Mouse (Mus musculus) left cerebral cortex, postnatal 10 days (tissue): Measurements from ENCODE around the gene Naa16. TPM values are rescaled to one million over a fixed set of nuclear protein-coding genes. Genes with fewer than 3 reads are reported as not detected.

Experiments used
- DNase-seq, 2 experiments: peaks; one replicate each; pipeline ENCODE4 v3.0.0; 2021 to 2022; ENCODE audit warnings: low spot score in 2 of 2, mixed read lengths in 1 of 2; ENCODE audit errors: extremely low spot score in 1 of 2
- intact Hi-C: fragments of 180-260 bp; cut with DNase I; formaldehyde crosslinking; loops from one replicate; pipeline ENCODE4 v1.15.1; 2025
- total RNA-seq, 2 experiments: library from RNA; stranded (reverse); gene quantifications; 2 replicates each; pipeline ENCODE4 v1.2.3; 2021

Naa16 gene
- total RNA-seq, 2 experiments from 2014 or later: 10.7 to 11.2 TPM

DNA sequence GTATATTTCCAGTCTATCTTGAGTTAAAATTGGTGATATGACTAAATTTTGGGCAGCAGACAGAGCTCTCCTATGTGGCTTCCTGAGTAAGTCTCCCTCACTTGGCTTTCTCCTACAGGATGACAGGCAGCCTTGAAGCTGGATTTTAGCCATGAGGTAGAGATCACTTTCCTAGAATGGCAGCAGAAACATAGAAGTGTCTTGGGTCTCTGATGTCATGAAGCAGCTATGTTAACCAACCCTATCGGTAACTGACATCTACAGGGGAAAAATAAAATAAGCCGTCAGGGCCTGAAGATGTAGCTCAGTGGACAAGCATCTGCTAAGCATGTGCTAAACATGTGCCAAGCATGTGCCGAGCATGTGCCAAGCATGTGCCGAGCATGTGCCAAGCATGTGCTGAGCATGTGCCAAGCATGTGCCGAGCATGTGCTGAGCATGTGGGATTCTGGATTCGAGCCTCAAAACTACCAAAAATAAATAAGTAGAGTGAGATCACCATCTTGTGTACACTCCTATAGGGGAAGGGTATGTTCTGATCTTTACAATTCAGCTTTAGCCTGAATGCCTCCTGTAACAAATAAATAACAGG, 85.6 kb downstream of the Naa16 start:
- no peak for DNase-seq
- intact Hi-C loops: loop anchor here (5.0 kb wide), 1 partner anchor 183 kb away; no protein-coding TSS in a partner anchor

DNA sequence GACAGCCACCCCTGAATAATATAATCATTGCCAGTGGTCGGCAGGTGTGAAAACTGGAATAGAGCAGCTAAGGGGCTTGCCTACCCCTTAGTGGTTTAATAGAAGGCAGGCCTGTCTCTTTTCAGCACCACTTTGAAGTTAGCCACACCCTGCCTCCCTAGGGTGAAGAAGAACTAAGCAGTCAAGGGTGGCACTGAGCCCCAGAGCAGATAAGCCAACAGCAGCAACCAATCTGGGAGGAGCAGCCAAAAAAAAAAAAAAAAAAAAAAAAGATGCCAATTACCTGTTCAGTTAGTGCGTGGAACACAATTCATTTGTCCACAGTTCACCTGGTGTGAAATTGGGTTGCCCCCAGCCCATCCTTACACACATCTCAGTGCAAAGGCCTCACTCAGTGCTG, 87.4 kb downstream of the Naa16 start:
- no peak for DNase-seq
- intact Hi-C loops: no loop called here

DNA sequence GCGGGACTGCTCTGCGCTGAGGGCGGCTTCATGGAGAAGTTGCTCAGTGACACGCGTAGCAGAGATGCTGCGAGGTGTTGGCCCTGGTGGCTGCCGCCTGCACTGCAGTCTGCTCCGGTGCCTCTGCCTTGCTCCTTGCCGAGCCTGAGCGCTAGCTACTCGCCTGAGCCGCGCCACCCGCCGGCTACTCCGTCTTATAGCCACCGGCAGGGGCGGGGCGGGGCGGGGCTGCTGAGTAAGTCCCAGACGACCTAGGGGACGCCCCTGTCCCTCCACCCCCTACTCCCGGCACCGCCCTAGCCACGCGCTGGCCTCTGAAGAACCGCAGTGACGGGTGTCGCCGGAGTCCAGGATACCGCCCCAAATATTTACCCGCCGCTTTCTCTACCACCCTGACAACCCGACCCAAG, 89.1 kb downstream of the Naa16 start, which contains the start of gene Rgcc:
Gene Rgcc (minus strand): TSS at position 180 of the 410 bp plus-strand sequence.
- peak; percentile 91 to 96 for DNase-seq
- intact Hi-C loops: loop anchor here (1.0 kb wide), 1 partner anchor 98 kb away; no protein-coding TSS in a partner anchor

DNA sequence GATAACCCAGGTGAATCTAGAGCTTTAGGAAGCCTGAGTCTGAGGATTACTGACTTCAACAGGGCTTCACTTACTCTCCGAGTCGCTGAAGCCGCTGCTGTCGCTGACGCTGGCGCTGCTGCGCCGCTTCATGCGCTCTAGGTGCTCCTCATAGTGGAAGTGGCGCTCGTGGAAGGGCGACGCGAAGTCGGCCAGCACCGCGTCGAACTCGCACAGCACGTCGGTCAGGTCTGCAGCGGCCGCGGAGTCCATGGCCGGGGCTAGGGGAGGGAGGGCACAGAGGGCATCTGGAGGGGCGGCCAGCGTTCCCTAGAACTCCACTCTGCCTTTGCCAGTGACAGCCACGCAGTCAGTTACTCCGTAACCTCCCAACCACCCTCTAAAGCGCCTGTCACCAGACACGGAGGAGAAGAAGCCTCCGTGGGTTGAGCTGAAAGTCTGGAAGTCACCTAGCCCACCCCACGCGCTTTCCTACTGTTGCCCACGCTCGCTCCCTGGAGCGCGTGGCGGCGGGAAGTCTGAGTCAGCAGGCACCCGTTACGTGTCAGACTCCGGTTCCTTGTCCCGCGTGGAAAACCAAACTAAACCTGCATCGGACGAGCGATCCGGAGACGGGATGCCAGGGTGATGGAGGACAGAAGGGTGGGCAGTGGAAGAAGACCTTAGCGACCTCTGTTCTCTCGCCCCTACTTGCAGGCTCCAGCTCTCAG, 89.8 kb downstream of the Naa16 start:
- DNase-seq: peak in 1 of 2 experiments; percentile 56
- intact Hi-C loops: loop anchor here (1.0 kb wide), 1 partner anchor 97 kb away; no protein-coding TSS in a partner anchor

DNA sequence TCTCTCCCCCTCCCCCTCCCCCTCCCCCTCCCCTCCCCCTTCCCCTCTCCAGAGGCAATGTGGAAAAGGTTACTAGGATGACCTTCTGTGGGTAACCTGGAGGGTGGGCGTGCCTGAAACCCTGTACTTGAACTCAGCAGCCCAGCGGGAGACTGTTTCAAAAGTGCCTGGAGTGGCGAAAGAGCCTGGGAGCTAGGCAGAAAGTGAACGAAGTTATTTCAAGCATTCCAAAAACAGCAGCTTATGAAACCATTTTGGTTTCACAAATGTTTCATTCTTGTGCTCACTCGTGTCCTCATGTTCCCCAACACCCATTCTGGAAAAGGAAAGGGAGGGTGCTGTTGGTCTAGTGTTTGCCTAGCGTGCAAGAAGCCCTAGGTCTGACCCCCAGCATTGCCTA, 90.8 kb downstream of the Naa16 start:
- DNase-seq: peak; percentile 49 to 53
- intact Hi-C loops: no loop called here

DNA sequence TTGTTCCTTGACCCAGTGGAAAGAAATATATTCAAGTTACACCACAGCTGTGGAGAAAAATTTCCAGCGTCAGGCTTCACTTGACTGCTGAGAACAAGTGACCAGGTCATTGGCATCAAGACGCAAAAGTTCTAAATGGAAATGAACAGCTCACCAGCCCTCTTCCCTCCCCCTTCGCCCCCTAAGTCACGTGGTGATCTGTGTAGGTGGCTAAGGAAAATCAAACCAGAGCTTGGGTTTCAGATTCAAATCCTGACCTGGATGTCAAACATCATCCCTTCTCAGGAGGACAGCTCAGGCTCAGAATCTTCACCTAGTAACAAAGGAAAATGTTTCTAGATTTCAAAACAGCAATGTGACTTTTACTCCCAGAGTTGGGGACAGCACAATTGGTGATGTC, 91.3 kb downstream of the Naa16 start:
- intact Hi-C loops: no loop called here
- no peak for DNase-seq

DNA sequence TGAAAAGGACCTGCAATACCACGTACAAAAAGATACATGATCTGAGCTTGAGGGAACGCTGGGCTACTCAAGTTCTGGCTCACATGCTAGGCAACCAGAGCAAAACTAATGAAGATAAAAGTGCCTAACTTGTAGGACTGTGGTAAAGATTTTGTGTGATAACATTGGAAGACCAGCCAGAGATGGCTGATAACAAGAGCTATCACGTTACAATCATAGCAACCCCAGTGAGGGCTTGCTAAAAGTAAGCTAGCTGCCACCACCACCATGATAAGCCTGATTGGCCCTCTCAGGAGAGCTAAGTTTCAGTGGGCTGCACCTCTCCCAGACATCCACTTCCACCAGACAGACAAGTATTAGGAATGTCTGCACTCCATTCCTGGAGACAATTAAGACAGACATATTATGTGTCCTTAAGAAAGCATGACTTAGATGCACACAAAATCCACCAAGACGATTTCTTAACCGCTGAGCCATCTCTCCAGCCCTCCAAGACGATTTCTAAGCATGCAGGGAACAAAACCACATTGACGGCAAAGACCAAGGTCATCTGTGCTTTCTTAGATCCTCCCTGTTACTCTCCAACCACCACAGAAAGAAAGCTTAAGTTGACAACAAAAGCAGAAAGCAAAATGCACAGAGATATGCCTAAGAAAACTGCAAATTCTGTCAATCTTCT, 92.1 kb downstream of the Naa16 start:
- intact Hi-C loops: no loop called here
- DNase-seq: no peak

DNA sequence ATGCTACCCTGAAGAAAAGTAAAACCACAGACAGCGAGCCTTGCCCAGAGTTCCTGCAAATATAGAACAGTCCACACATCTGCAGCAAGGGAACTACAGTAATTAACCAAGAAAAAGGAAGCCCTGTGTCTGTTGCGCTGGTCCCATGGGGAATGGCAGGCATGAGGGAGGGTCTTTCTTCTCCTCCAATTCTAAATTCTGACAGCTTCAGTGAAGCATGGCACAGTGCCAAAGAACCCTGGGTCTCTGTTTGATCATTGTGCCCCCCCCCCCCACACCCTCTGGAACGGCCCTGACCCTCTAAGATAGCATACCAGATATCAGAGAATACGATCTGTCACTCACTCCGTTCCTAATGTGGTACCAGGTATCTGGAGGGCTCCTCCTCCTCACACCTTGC, 93.7 kb downstream of the Naa16 start:
- intact Hi-C loops: no loop called here
- peak in 1 of 2 experiments; percentile 40 for DNase-seq

DNA sequence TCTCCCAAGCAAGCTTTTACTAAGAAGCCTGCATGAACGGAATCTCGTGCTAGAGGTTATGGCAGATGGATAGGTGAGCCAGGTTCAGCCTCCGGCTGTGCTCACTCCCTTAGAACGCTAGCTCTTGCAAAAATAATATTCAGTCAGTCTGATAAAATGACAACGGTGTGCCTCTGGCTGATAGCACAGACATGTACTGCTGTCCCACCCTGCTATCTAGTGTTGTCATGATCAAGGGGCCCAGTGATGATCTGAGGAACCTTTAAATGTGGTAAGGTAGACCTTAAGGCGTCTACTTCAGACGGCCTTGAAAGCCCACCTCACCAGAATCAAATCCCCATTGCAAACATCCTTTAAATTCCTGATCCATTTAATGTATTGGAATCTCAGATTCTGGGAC, 94.4 kb downstream of the Naa16 start:
- no peak for DNase-seq
- intact Hi-C loops: no loop called here

DNA sequence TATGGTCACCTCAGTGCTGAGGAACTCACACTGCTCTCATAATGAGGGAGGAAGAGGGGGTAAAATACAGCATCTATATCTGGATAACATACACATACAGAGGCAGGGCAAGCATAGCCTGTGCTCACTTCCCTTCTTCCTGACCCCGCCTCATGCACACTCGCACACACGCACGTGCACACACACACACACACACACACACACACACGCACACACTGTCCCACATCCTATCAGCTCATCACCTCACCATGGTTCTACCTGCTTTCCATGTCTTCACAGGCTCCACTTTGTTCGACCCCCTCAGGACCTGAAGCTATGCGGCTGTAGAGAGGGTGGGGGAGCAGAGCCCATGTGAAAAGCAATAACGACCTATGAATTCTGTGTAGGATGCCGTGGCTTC, 95.0 kb downstream of the Naa16 start:
- intact Hi-C loops: no loop called here
- DNase-seq: no peak

DNA sequence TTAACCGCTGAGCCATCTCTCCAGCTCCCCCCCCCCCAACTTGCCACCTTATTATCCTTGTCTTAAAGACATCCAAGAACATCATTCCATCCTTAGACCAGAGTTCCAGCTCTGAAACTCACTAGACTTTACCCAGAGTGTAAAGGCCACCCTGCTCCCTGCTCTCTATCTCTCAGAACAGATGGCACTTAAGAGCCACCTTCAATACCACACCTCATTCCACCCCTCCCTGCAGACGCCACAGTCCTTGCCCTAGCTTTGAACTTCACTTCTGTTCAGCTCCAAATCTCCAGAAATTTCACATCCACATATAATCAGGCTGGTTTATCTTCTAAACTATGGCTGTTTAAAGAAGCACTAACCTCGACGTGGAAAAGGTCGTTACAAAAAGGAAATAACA, 95.6 kb downstream of the Naa16 start:
- DNase-seq: no peak
- intact Hi-C loops: no loop called here

DNA sequence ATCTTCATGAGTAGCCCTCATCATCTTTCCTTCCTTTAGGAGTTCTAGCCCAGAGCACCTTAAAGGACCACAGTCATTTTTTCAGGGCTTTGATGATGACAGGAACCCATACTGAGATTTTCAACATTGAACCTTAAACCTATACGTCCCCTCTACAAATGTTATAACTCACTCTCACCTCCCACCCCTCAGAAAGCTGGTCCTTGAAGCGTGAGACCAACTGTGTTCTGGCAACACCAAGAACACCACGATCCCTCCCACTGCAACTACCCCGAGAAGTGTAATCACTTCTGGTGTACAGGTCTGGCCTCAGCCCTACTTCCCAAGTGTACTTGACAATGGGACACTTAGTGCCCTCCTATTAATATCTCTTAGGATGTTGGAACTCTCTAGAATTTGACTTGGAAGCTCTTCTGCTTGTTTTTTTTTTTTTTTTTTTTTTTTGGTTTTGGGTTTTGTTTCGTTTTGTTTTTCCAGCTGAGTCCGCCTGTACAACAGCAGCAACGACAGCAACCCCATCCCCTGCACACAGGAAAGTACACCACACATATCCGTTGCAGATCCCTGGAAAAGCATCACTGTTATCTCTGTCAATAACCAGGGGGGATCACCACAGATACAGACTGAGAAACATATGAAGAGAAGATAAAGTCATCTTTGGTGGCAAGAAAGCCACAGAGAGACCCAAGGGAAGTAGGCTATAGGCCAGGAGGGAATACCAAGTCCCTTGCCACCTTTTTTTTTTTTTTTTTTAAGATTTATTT, 96.3 kb downstream of the Naa16 start:
- no peak for DNase-seq
- intact Hi-C loops: no loop called here

DNA sequence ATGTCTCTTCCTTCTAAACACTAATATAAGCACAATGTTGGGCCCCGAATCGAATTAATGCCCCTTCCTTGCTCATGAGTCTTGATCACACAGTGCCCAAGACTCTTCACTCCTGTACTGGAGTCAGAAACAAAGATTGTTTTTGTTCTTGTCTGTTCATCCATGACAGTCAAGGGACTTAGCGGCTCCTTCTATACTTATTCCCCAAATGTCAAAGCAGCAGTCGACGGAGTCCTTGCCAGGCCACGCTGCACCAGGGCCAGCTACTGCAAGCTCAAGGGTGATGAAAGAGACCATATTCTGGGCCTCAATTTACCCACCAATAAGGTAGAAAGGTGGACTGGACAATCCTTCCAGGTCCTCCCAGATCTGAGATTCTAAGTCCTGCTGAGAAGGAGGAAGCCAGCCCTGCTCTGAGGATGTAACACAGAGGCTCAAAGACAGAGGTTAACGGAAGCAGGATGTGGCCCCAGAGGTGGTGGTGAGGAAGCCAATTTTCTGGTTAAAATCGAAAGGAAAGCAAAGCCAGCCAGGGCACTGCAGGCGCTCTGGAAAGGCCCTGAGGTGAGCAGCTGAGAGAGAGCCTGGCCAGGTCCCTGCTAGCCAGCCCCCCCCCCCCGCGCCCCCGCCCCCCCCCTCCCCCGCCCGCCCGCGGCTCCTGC, 97.3 kb downstream of the Naa16 start:
- DNase-seq: peak in 1 of 2 experiments; percentile 71
- intact Hi-C loops: no loop called here

DNA sequence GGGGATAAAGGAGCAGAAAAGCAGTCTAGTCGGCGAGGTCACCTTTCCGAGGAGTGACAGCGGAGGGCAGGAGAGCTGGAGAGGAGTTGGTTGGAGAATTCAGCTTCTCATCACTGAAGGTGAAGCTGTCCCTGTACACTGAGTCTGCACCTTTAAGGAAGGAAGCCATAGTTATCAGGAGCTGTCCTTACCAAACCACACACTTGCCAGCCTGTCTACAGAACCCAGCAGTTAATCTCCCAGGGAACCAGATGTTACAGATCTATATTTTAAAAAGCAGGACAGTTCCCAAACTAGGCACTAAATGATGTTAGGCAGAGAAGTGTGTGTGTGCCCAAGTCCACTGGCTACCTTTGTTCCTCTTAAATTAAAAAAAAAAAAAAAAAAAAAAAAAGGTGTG, 98.9 kb downstream of the Naa16 start:
- DNase-seq: no peak
- intact Hi-C loops: no loop called here

DNA sequence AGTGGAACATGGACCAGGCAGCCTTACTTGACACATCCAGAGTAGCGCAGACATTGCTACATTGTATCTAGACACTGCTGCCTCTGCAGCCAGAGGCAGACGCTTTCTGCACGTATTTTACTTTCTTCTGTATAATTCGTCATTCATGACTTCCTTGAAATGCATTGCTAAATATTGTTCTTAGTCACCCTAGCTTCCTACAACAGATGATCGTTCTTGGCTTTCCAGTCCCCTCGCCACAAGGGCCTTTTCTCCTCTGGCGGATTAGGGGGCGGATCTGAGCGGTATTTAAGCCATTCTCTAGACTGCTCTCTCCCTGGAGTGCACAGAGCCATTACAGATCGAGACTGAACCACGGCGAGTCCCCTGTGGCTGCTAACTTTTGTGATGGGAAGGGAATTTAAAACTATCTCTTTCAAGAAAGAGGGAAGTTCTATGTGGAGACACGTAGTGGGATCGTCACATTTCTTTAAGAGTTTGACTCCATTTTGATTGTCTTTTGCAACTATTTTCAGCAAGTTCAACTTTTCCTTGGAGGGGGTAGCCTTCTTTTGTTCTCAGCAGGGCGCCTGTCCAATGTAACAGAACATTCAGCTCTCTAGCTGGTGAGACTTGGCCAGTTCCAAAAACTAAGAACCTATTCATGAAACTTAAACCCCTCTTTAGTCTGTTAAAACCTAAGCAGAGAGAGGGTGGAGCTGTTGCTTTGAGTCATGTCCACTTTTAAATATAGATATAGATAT, 99.7 kb downstream of the Naa16 start:
- intact Hi-C loops: no loop called here
- DNase-seq: no peak

DNA sequence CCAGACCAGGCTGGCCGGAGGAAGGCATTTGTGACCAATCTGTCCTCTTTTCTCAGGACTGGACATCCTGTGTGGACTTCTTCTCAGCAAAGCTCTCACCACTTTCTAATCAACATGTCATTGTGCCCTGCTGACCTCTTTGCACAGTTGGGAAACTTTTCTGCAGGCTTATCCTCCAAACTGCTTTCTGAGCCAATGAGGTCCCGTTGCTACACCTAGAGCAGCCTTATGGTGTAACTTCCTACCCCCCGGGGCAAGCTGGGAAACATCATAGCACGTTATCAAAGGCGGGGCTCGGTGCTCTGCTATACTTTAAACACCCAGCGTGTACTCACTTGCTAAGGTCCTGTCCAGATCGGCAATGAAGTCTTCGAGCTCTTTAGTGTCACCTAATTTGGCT, 100.7 kb downstream of the Naa16 start:
- intact Hi-C loops: no loop called here
- no peak for DNase-seq

DNA sequence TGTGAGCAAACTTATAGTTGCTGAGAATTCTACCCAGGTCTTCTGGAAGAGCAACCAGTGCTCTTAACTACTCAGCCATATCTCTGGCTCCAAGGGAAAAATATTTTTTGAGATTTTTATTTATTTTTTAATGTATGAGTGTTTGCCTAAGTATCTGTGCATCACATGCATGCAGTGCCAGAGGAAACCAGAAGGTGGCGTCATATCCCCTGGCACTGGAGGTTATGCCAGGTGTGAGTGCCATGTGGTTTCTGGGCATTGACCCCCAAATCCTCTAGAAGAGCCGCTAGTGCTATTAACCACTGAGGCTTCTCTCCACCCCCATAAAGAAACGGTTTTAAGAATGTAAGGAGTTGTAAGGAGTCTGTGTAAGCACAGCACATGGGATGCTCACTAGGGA, 102.3 kb downstream of the Naa16 start:
- intact Hi-C loops: no loop called here

DNA sequence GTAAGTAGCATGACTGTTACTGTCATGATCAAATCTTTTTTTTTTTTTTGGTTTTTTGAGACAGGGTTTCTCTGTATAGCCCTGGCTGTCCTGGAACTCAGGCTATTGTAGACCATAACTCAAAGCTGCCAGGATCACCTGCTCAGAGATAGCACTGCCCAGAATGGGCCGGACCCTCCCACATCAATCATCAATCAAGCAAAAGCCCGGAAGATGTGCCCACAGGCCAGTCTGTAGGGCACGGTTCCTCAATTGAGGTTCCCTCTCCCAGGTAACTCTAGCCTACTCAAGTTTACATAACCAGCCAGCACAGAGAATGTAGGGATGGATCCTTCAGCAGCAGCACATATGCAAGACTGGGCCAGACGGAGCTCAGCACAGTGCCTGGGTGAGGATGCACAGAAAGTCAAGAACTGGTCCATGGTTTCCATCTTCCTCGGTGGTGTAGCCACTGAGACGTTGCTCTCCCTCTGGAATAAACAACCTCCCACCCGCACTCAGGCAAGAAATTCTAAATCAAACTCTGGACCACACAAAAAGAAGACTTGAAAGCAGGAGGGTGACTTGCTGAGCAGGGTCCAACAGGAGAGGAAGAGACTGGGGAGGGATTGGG, 103.2 kb downstream of the Naa16 start:
- DNase-seq: no peak
- intact Hi-C loops: no loop called here

More for the DNA sequence above, 102.3 kb downstream of the Naa16 start:
- no peak for DNase-seq
